Comparison of ENCODE assay signal across 8 mouse cellular contexts in the genomic region with DNA sequence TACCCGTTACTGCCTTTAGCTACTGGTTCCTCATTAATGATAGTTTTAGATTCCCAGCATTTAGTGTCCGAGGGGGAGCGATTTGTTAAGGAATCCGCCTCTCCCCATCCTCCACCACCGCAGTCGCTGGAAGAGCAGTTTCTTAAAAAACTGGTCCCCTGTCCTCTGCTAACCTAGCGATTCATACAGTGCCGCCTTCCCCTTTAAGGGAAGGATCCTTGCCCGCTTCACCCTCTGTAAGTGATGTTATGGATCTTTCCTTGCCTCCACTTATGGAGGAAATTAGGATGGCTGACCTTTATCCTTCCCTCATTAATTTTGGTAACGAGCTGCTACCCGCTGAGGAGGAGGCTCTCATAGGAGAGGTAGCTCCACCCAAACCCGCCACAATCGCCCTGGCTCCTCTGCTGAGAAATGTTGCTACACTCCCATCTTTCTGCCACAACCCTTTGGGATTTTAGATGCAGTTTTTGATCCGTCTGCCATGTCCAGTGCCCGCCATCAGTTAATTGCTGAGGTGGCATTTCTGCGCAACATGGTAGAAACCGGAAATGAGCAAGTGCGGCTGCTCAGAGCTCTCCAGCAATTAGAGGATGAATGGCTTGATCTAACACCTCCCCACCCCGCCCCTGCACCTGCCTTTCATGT. TPM values are rescaled to one million over a fixed set of nuclear protein-coding genes. Genes with fewer than 3 reads are reported as not detected.
DNase-seq lines count a peak whose midpoint lies in the region.

No protein-coding gene starts in this region.

- 0 out of 2 replicates have a peak, but pooled peaks cover 6% of the 10 kb centered on the region for H3K27me3 ChIP-seq in limb, embryonic 10.5 days (ENCODE audit: low read depth, poor library complexity, severe bottlenecking)
- H3K27me3 ChIP-seq in midbrain, embryonic 10.5 days (ENCODE audit: low read depth, poor library complexity, severe bottlenecking): no peaks in the 10 kb centered on the region; the same call in 1 of the 2 replicates

- H3K4me3 ChIP-seq in limb, embryonic 10.5 days: peak overlapping the region; percentile 57
- peak overlapping the region; percentile 68 for H3K4me3 ChIP-seq in midbrain, embryonic 10.5 days

- peak overlapping the region; percentile 73 for H3K27ac ChIP-seq in limb, embryonic 10.5 days
- peak overlapping the region; percentile 85 for H3K27ac ChIP-seq in midbrain, embryonic 10.5 days (replicated peaks)

- WGBS in limb, embryonic 10.5 days: under 1% methylated on average over 19 of the region's 19 CpGs
- WGBS in midbrain, embryonic 10.5 days: under 1% methylated on average over 19 of the region's 19 CpGs

- no peaks in the 10 kb centered on the region for H3K36me3 ChIP-seq in limb, embryonic 10.5 days
- H3K36me3 ChIP-seq in midbrain, embryonic 10.5 days: no peaks in the 10 kb centered on the region

- DNase-seq in gastrocnemius, adult 18-20 months (ENCODE audit: low spot score): peak; percentile 12
- no peak for DNase-seq in gastrocnemius, postnatal 36 days
- DNase-seq in embryo, embryonic 10.5 days (ENCODE audit: low spot score): peak; percentile 67
- peak; percentile 19 for DNase-seq in heart, adult 9 months (ENCODE audit: low spot score in 2 of 2)
- DNase-seq in kidney, adult 8-10 months: peak; percentile 21 to 32
- peak; percentile 57 for DNase-seq in limb, embryonic 10.5 days (ENCODE audit: low spot score)
- peak; percentile 59 for DNase-seq in midbrain, embryonic 10.5 days (ENCODE audit: low spot score)
- peak; percentile 76 for DNase-seq in right cerebral cortex, postnatal 25 days

- peaks cover 9% of the 10 kb centered on the region for H3K4me1 ChIP-seq in limb, embryonic 10.5 days
- peaks cover 6% of the 10 kb centered on the region; the same call in 1 of the 2 replicates for H3K4me1 ChIP-seq in midbrain, embryonic 10.5 days

- no peaks in the 10 kb centered on the region for H3K9me3 ChIP-seq in limb, embryonic 10.5 days (replicated peaks)
- H3K9me3 ChIP-seq in midbrain, embryonic 10.5 days (replicated peaks): no peaks in the 10 kb centered on the region

- intact Hi-C loops in gastrocnemius, postnatal 36 days (cut with DNase I): loop anchor here (5.0 kb wide), 1 partner anchor 107 kb away; no protein-coding TSS in a partner anchor

RNA-seq across cellular contexts. Expression of a gene that starts 10.8 kb away (rescaled TPM):
- not detected for total RNA-seq in gastrocnemius, adult 18-20 months (2021)
- not detected for total RNA-seq in gastrocnemius, postnatal 36 days (2021)
- polyA plus RNA-seq in limb, embryonic 10.5 days (2016; fragmentation: Nextera tagmentation; extraction: Ambion mirVana): not detected in 2 replicates
- not detected in 2 replicates for polyA plus RNA-seq in midbrain, embryonic 10.5 days (2016; fragmentation: Nextera tagmentation; extraction: Ambion mirVana)

RNA-seq across cellular contexts. Expression of a gene that starts 28.9 kb away (rescaled TPM):
- total RNA-seq in gastrocnemius, adult 18-20 months (2021): not detected
- not detected for total RNA-seq in gastrocnemius, postnatal 36 days (2021)
- polyA plus RNA-seq in limb, embryonic 10.5 days (2016; fragmentation: Nextera tagmentation; extraction: Ambion mirVana): 0.14 and 0.25 TPM in 2 replicates
- polyA plus RNA-seq in midbrain, embryonic 10.5 days (2016; fragmentation: Nextera tagmentation; extraction: Ambion mirVana): 0.16 and 0.17 TPM in 2 replicates

RNA-seq across cellular contexts. Expression of a gene that starts 43.1 kb away (rescaled TPM):
- total RNA-seq in gastrocnemius, adult 18-20 months (2021): 1 to 10 TPM; 6.2 to 6.6 TPM
- total RNA-seq in gastrocnemius, postnatal 36 days (2021): 1 to 10 TPM; 4.0 to 5.9 TPM
- 20.1 and 24.2 TPM in 2 replicates for polyA plus RNA-seq in limb, embryonic 10.5 days (2016; fragmentation: Nextera tagmentation; extraction: Ambion mirVana)
- polyA plus RNA-seq in midbrain, embryonic 10.5 days (2016; fragmentation: Nextera tagmentation; extraction: Ambion mirVana): 21.2 and 23.2 TPM in 2 replicates

RNA-seq across cellular contexts. Expression of a gene that starts 53.1 kb away (rescaled TPM):
- not detected for total RNA-seq in gastrocnemius, adult 18-20 months (2021)
- not detected for total RNA-seq in gastrocnemius, postnatal 36 days (2021)
- not detected in 2 replicates for polyA plus RNA-seq in limb, embryonic 10.5 days (2016; fragmentation: Nextera tagmentation; extraction: Ambion mirVana)
- not detected in 2 replicates for polyA plus RNA-seq in midbrain, embryonic 10.5 days (2016; fragmentation: Nextera tagmentation; extraction: Ambion mirVana)

RNA-seq across cellular contexts. Expression of a gene that starts 57.3 kb away (rescaled TPM):
- total RNA-seq in gastrocnemius, adult 18-20 months (2021): 10 to 100 TPM; 36.5 to 44.5 TPM
- total RNA-seq in gastrocnemius, postnatal 36 days (2021): 10 to 100 TPM; 34.5 to 39.6 TPM
- polyA plus RNA-seq in limb, embryonic 10.5 days (2016; fragmentation: Nextera tagmentation; extraction: Ambion mirVana): 82.4 and 96.0 TPM in 2 replicates
- 94.2 and 94.9 TPM in 2 replicates for polyA plus RNA-seq in midbrain, embryonic 10.5 days (2016; fragmentation: Nextera tagmentation; extraction: Ambion mirVana)

Comparison
In these comparisons a context has a peak if more than half of its experiments do, and no peak if none do; other contexts are left out.
1. DNase-seq: peak in gastrocnemius, adult 18-20 months (single experiment), embryo, embryonic 10.5 days (single experiment), heart, adult 9 months (2 of 2), kidney, adult 8-10 months (2 of 2), limb, embryonic 10.5 days (single experiment), midbrain, embryonic 10.5 days (single experiment) and right cerebral cortex, postnatal 25 days (single experiment); none in gastrocnemius, postnatal 36 days (0 of 2).